Mouse (Mus musculus): ENCODE data around the gene Ddx51. TPM values are rescaled to one million over a fixed set of nuclear protein-coding genes. Genes with fewer than 3 reads are reported as not detected.

Ddx51 gene
- polyA plus RNA-seq, 1 experiment, result not detected

- Histone ChIP-seq H3K4me3 (ENCODE audit: insufficient read depth, low read depth, low read length) (no peak overlapping the region), H3K4me1 (ENCODE audit: control insufficient read depth, insufficient read depth, low read length) (peaks cover 3% of the 10 kb centered on the region), H3K27ac (ENCODE audit: insufficient read depth, low read depth, low read length) (no peak overlapping the region)
- 82% methylated on average over 7 of the region's 7 CpGs for WGBS
- TF ChIP-seq CTCF (IDR thresholded peaks at IDR 0.05; ENCODE audit: insufficient read depth, low read depth, low read length), result no peak
- TF ChIP-seq POLR2A (IDR thresholded peaks at IDR 0.05; ENCODE audit: insufficient read depth, low read depth, low read length), result no peak
These were observed 14.8 kb upstream of the Ddx51 start for GRCm38 (mm10) chr5:110638306-110639074.

GRCm38 (mm10) chr5:110639459-110639858 is 13.8 kb upstream of the Ddx51 start:
- peaks cover 3% of the 10 kb centered on the region for H3K4me1 ChIP-seq (ENCODE audit: control insufficient read depth, insufficient read depth, low read length)
- no peak overlapping the region for H3K27ac ChIP-seq (ENCODE audit: insufficient read depth, low read depth, low read length)
- no peak overlapping the region for H3K4me3 ChIP-seq (ENCODE audit: insufficient read depth, low read depth, low read length)
- 22% methylated on average over 12 of the region's 12 CpGs for WGBS
- TF ChIP-seq POLR2A (IDR thresholded peaks at IDR 0.05; ENCODE audit: insufficient read depth, low read depth, low read length) (no peak), CTCF (IDR thresholded peaks at IDR 0.05; ENCODE audit: insufficient read depth, low read depth, low read length) (peak; percentile 36; the same call in 1 of the 2 replicates)

GRCm38 (mm10) chr5:110646377-110646776 is 6.9 kb upstream of the Ddx51 start:
- H3K4me1 ChIP-seq (ENCODE audit: control insufficient read depth, insufficient read depth, low read length), result no peaks in the 10 kb centered on the region
- no peak for TF ChIP-seq CTCF (IDR thresholded peaks at IDR 0.05; ENCODE audit: insufficient read depth, low read depth, low read length)
- TF ChIP-seq POLR2A (IDR thresholded peaks at IDR 0.05; ENCODE audit: insufficient read depth, low read depth, low read length), result no peak
- H3K4me3 ChIP-seq (ENCODE audit: insufficient read depth, low read depth, low read length), result no peak overlapping the region
- H3K27ac ChIP-seq (ENCODE audit: insufficient read depth, low read depth, low read length), result no peak overlapping the region

GRCm38 (mm10) chr5:110653686-110654085 is 435 bp downstream of the Ddx51 start:
- TF ChIP-seq POLR2A (IDR thresholded peaks at IDR 0.05; ENCODE audit: insufficient read depth, low read depth, low read length) (no peak), CTCF (IDR thresholded peaks at IDR 0.05; ENCODE audit: insufficient read depth, low read depth, low read length) (no peak)
- Histone ChIP-seq H3K27ac (ENCODE audit: insufficient read depth, low read depth, low read length) (no peak overlapping the region), H3K4me3 (ENCODE audit: insufficient read depth, low read depth, low read length) (peak overlapping the region; percentile 89), H3K4me1 (ENCODE audit: control insufficient read depth, insufficient read depth, low read length) (peaks cover 11% of the 10 kb centered on the region; the same call in 1 of the 2 replicates)
- 1% methylated on average over 37 of the region's 37 CpGs for WGBS

- H3K4me1 ChIP-seq (ENCODE audit: control insufficient read depth, insufficient read depth, low read length), result peaks cover 2% of the 10 kb centered on the region; the same call in 1 of the 2 replicates
- TF ChIP-seq POLR2A (IDR thresholded peaks at IDR 0.05; ENCODE audit: insufficient read depth, low read depth, low read length) (no peak), CTCF (IDR thresholded peaks at IDR 0.05; ENCODE audit: insufficient read depth, low read depth, low read length) (no peak)
- H3K4me3 ChIP-seq (ENCODE audit: insufficient read depth, low read depth, low read length), result no peak overlapping the region
- no peak overlapping the region for H3K27ac ChIP-seq (ENCODE audit: insufficient read depth, low read depth, low read length)
These were observed 6.4 kb downstream of the Ddx51 start for GRCm38 (mm10) chr5:110659682-110660081.

GRCm38 (mm10) chr5:110664041-110664440 is 10.8 kb downstream of the Ddx51 start:
- Histone ChIP-seq H3K27ac (ENCODE audit: insufficient read depth, low read depth, low read length) (no peak overlapping the region), H3K4me1 (ENCODE audit: control insufficient read depth, insufficient read depth, low read length) (no peaks in the 10 kb centered on the region), H3K4me3 (ENCODE audit: insufficient read depth, low read depth, low read length) (no peak overlapping the region)
- WGBS, result 96% methylated on average over 2 of the region's 2 CpGs
- TF ChIP-seq CTCF (IDR thresholded peaks at IDR 0.05; ENCODE audit: insufficient read depth, low read depth, low read length), result no peak
- no peak for TF ChIP-seq POLR2A (IDR thresholded peaks at IDR 0.05; ENCODE audit: insufficient read depth, low read depth, low read length)

- Histone ChIP-seq H3K4me1 (ENCODE audit: control insufficient read depth, insufficient read depth, low read length) (no peaks in the 10 kb centered on the region), H3K4me3 (ENCODE audit: insufficient read depth, low read depth, low read length) (no peak overlapping the region), H3K27ac (ENCODE audit: insufficient read depth, low read depth, low read length) (no peak overlapping the region)
- no peak for TF ChIP-seq CTCF (IDR thresholded peaks at IDR 0.05; ENCODE audit: insufficient read depth, low read depth, low read length)
- TF ChIP-seq POLR2A (IDR thresholded peaks at IDR 0.05; ENCODE audit: insufficient read depth, low read depth, low read length), result no peak
- WGBS, result 95% methylated on average over 2 of the region's 2 CpGs
These were observed 11.6 kb downstream of the Ddx51 start for GRCm38 (mm10) chr5:110664750-110665269.

GRCm38 (mm10) chr5:110665486-110666121 is 12.4 kb downstream of the Ddx51 start:
- 48% methylated on average over 6 of the region's 6 CpGs for WGBS
- no peak for TF ChIP-seq POLR2A (IDR thresholded peaks at IDR 0.05; ENCODE audit: insufficient read depth, low read depth, low read length)
- TF ChIP-seq CTCF (IDR thresholded peaks at IDR 0.05; ENCODE audit: insufficient read depth, low read depth, low read length), result no peak
- H3K27ac ChIP-seq (ENCODE audit: insufficient read depth, low read depth, low read length), result no peak overlapping the region
- no peak overlapping the region for H3K4me3 ChIP-seq (ENCODE audit: insufficient read depth, low read depth, low read length)
- H3K4me1 ChIP-seq (ENCODE audit: control insufficient read depth, insufficient read depth, low read length), result peaks cover 4% of the 10 kb centered on the region; the same call in 1 of the 2 replicates

GRCm38 (mm10) chr5:110682041-110682440 is 28.8 kb downstream of the Ddx51 start:
- TF ChIP-seq POLR2A (IDR thresholded peaks at IDR 0.05; ENCODE audit: insufficient read depth, low read depth, low read length), result no peak
- WGBS, result 87% methylated on average over 8 of the region's 8 CpGs
- Histone ChIP-seq H3K4me3 (ENCODE audit: insufficient read depth, low read depth, low read length) (no peak overlapping the region), H3K27ac (ENCODE audit: insufficient read depth, low read depth, low read length) (no peak overlapping the region), H3K4me1 (ENCODE audit: control insufficient read depth, insufficient read depth, low read length) (no peaks in the 10 kb centered on the region)

Data from olfactory bulb, adult 2 months (tissue).